Mouse (Mus musculus) hindbrain, embryonic 10.5 days (tissue): ENCODE measurements around the gene Olfr559. TPM values are rescaled to one million over a fixed set of nuclear protein-coding genes. Genes with fewer than 3 reads are reported as not detected.

ENCODE experiments used
- DNase-seq: peaks from one replicate; pipeline ENCODE4 v3.0.0-alpha.2; 2017; ENCODE audit warnings: low spot score
- H3K27ac ChIP-seq: fragments of 300-500 bp; sonication (generic); 2 replicates; pipeline ENCODE4 v1.5.1; 2016; ENCODE audit warnings: mild to moderate bottlenecking, moderate library complexity
- H3K27me3 ChIP-seq: fragments of 300-500 bp; sonication (generic); 2 replicates; pipeline ENCODE4 v1.6.1; 2016; ENCODE audit warnings: mild to moderate bottlenecking; ENCODE audit not compliant: poor library complexity, insufficient read depth, severe bottlenecking
- H3K36me3 ChIP-seq: fragments of 300-500 bp; sonication (generic); 2 replicates; pipeline ENCODE4 v1.6.1; 2016; ENCODE audit warnings: mild to moderate bottlenecking, moderate library complexity
- H3K4me1 ChIP-seq: fragments of 300-500 bp; sonication (generic); replicated peaks from 2 replicates; pipeline ENCODE4 v1.6.1; 2016; ENCODE audit warnings: mild to moderate bottlenecking
- H3K4me3 ChIP-seq: fragments of 300-500 bp; sonication (generic); 2 replicates; pipeline ENCODE4 v1.5.1; 2016; ENCODE audit warnings: mild to moderate bottlenecking, moderate library complexity
- H3K9me3 ChIP-seq: fragments of 300-500 bp; sonication (generic); 2 replicates; pipeline ENCODE4 v1.6.1; 2016; ENCODE audit warnings: mild to moderate bottlenecking, moderate library complexity
- WGBS: fragments of 180-500 bp; shearing (Covaris S2); methylation state at CpG from one replicate; pipeline ENCODE4 v1.1.7; 2016; 5-methylcytosine and 5-hydroxymethylcytosine counted together
- polyA plus RNA-seq: library from polyadenylated mRNA; unstranded; fragments of >200 nt; fragmentation: Nextera tagmentation; extraction: Ambion mirVana; gene quantifications from 2 replicates; pipeline ENCODE4 v1.2.1, GENCODE M21; 2016

The Olfr559 gene
- polyA plus RNA-seq, result not detected in 2 replicates

- Histone ChIP-seq H3K27me3 (no peaks in the 10 kb centered on the region), H3K4me3 (no peak within 1 kb of the TSS), H3K36me3 (no peaks in the 10 kb centered on the region), H3K27ac (no peak within 1 kb of the TSS), H3K4me1 (no peaks in the 10 kb centered on the region), H3K9me3 (no peaks in the 10 kb centered on the region)
- no peak for DNase-seq
These were observed at the start of gene Olfr559 for GRCm38 (mm10) chr7:102727391-102727790. Olfr559 (minus strand) TSS chr7:102727491.

GRCm38 (mm10) chr7:102770921-102771320 is 43.6 kb upstream of the Olfr559 start, which contains the start of gene Olfr561:
Olfr561 (plus strand) TSS chr7:102771221.
- Histone ChIP-seq H3K4me3 (no peak within 1 kb of the TSS), H3K4me1 (no peaks in the 10 kb centered on the region), H3K9me3 (no peaks in the 10 kb centered on the region), H3K27me3 (no peaks in the 10 kb centered on the region), H3K27ac (no peak within 1 kb of the TSS), H3K36me3 (no peaks in the 10 kb centered on the region)
- WGBS, result 82% methylated on average over 2 of the region's 2 CpGs
- no peak for DNase-seq

GRCm38 (mm10) chr7:102759266-102759665 is 32.0 kb upstream of the Olfr559 start, which contains the start of the genes Olfr560 and Olfr78:
Olfr560 (minus strand) TSS chr7:102759366.
Olfr78 (minus strand) TSS chr7:102759471.
- no peak for DNase-seq
- no peaks in the 10 kb centered on the region for H3K9me3 ChIP-seq
- H3K4me3 ChIP-seq, result no peak within 1 kb of the TSS
- H3K36me3 ChIP-seq, result no peaks in the 10 kb centered on the region
- H3K4me1 ChIP-seq, result no peaks in the 10 kb centered on the region
- no peak within 1 kb of the TSS for H3K27ac ChIP-seq
- H3K27me3 ChIP-seq, result no peaks in the 10 kb centered on the region
- 83% methylated on average over 4 of the region's 4 CpGs for WGBS

- H3K9me3 ChIP-seq, result no peaks in the 10 kb centered on the region
- no peaks in the 10 kb centered on the region for H3K4me1 ChIP-seq
- no peak overlapping the region for H3K27ac ChIP-seq
- WGBS, result 21% methylated on average over 1 of the region's 1 CpGs
- no peaks in the 10 kb centered on the region for H3K36me3 ChIP-seq
- DNase-seq, result no peak
- H3K27me3 ChIP-seq, result no peaks in the 10 kb centered on the region
- no peak overlapping the region for H3K4me3 ChIP-seq
These were observed 24.8 kb upstream of the Olfr559 start for GRCm38 (mm10) chr7:102752086-102752485.

GRCm38 (mm10) chr7:102737705-102738104 is 10.4 kb upstream of the Olfr559 start:
- DNase-seq, result no peak
- Histone ChIP-seq H3K36me3 (no peaks in the 10 kb centered on the region), H3K27me3 (no peaks in the 10 kb centered on the region), H3K9me3 (no peaks in the 10 kb centered on the region), H3K4me3 (no peak overlapping the region), H3K27ac (no peak overlapping the region), H3K4me1 (no peaks in the 10 kb centered on the region; the same call in 1 of the 2 replicates)
- 61% methylated on average over 2 of the region's 2 CpGs for WGBS

GRCm38 (mm10) chr7:102733793-102734192 is 6.5 kb upstream of the Olfr559 start:
- 57% methylated on average over 1 of the region's 1 CpGs for WGBS
- Histone ChIP-seq H3K9me3 (no peaks in the 10 kb centered on the region), H3K27me3 (no peaks in the 10 kb centered on the region), H3K4me1 (no peaks in the 10 kb centered on the region), H3K36me3 (no peaks in the 10 kb centered on the region), H3K4me3 (no peak overlapping the region), H3K27ac (no peak overlapping the region)
- no peak for DNase-seq

GRCm38 (mm10) chr7:102718970-102719369 is 8.3 kb downstream of the Olfr559 start, which contains the start of gene Olfr33:
Olfr33 (minus strand) TSS chr7:102719070.
- WGBS, result 55% methylated on average over 1 of the region's 1 CpGs
- DNase-seq, result no peak
- H3K4me1 ChIP-seq, result no peaks in the 10 kb centered on the region

GRCm38 (mm10) chr7:102701915-102702314 is 25.4 kb downstream of the Olfr559 start, which contains the start of gene Olfr558:
Olfr558 (plus strand) TSS chr7:102702215.
- Histone ChIP-seq H3K9me3 (no peaks in the 10 kb centered on the region), H3K27ac (no peak within 1 kb of the TSS), H3K27me3 (no peaks in the 10 kb centered on the region), H3K36me3 (no peaks in the 10 kb centered on the region), H3K4me3 (no peak within 1 kb of the TSS), H3K4me1 (no peaks in the 10 kb centered on the region)
- no peak for DNase-seq

More at GRCm38 (mm10) chr7:102718970-102719369, 8.3 kb downstream of the Olfr559 start, which contains the start of gene Olfr33:
- no peak within 1 kb of the TSS for H3K27ac ChIP-seq
- H3K36me3 ChIP-seq, result no peaks in the 10 kb centered on the region
- no peaks in the 10 kb centered on the region for H3K9me3 ChIP-seq
- no peak within 1 kb of the TSS for H3K4me3 ChIP-seq
- no peaks in the 10 kb centered on the region for H3K27me3 ChIP-seq

GRCm38 (mm10) chr7:102698461-102698860 is 28.8 kb downstream of the Olfr559 start:
- H3K27me3 ChIP-seq, result no peaks in the 10 kb centered on the region
- H3K4me1 ChIP-seq, result no peaks in the 10 kb centered on the region
- H3K27ac ChIP-seq, result no peak overlapping the region
- H3K4me3 ChIP-seq, result no peak overlapping the region
- H3K9me3 ChIP-seq, result no peaks in the 10 kb centered on the region
- no peak for DNase-seq
- 85% methylated on average over 7 of the region's 7 CpGs for WGBS
- no peaks in the 10 kb centered on the region for H3K36me3 ChIP-seq

GRCm38 (mm10) chr7:102695358-102696125 is 31.7 kb downstream of the Olfr559 start, which contains the start of gene Olfr557:
Olfr557 (plus strand) TSS chr7:102695910.
- H3K27me3 ChIP-seq, result no peaks in the 10 kb centered on the region
- H3K4me3 ChIP-seq, result no peak within 1 kb of the TSS
- no peaks in the 10 kb centered on the region for H3K4me1 ChIP-seq
- peak; percentile 12 for DNase-seq
- H3K9me3 ChIP-seq, result no peaks in the 10 kb centered on the region
- 78% methylated on average over 5 of the region's 5 CpGs for whole genome bisulfite sequencing
- H3K36me3 ChIP-seq, result no peaks in the 10 kb centered on the region
- H3K27ac ChIP-seq, result no peak within 1 kb of the TSS

GRCm38 (mm10) chr7:102686944-102687501 is 40.3 kb downstream of the Olfr559 start, which contains the start of gene Trim68:
Trim68 (minus strand) TSS chr7:102687327.
- under 1% methylated on average over 40 of the region's 40 CpGs for WGBS

GRCm38 (mm10) chr7:102681916-102682315 is 45.4 kb downstream of the Olfr559 start:
- Histone ChIP-seq H3K4me3 (no peak overlapping the region), H3K9me3 (no peaks in the 10 kb centered on the region), H3K36me3 (0 out of 2 replicates have a peak, but pooled peaks cover 7% of the 10 kb centered on the region), H3K27me3 (no peaks in the 10 kb centered on the region), H3K4me1 (no peaks in the 10 kb centered on the region), H3K27ac (no peak overlapping the region)
- 92% methylated on average over 1 of the region's 1 CpGs for WGBS
- no peak for DNase-seq

More at GRCm38 (mm10) chr7:102686944-102687501, 40.3 kb downstream of the Olfr559 start, which contains the start of gene Trim68:
- H3K27ac ChIP-seq, result peak within 1 kb of the TSS; percentile 87
- H3K4me1 ChIP-seq, result no peaks in the 10 kb centered on the region
- H3K9me3 ChIP-seq, result no peaks in the 10 kb centered on the region
- H3K36me3 ChIP-seq, result no peaks in the 10 kb centered on the region
- no peaks in the 10 kb centered on the region for H3K27me3 ChIP-seq
- DNase-seq, result peak; percentile 91
- H3K4me3 ChIP-seq, result peak within 1 kb of the TSS; percentile 62

- Histone ChIP-seq H3K4me3 (no peak overlapping the region), H3K27me3 (no peaks in the 10 kb centered on the region), H3K9me3 (no peaks in the 10 kb centered on the region), H3K36me3 (0 out of 2 replicates have a peak, but pooled peaks cover 7% of the 10 kb centered on the region), H3K4me1 (no peaks in the 10 kb centered on the region), H3K27ac (no peak overlapping the region)
- WGBS, result 90% methylated on average over 2 of the region's 2 CpGs
- no peak for DNase-seq
These were observed 51.1 kb downstream of the Olfr559 start for GRCm38 (mm10) chr7:102676225-102676624.
